Mouse (Mus musculus): ENCODE measurements around the gene Trip10. TPM values are rescaled to one million over a fixed set of nuclear protein-coding genes. Genes with fewer than 3 reads are reported as not detected.
A peak's percentile ranks its signal among the peaks of the same experiment; 100 is the strongest.

Trip10 gene
- polyA plus RNA-seq, 1 experiment from 2014 or later, result 27.2 TPM

DNA sequence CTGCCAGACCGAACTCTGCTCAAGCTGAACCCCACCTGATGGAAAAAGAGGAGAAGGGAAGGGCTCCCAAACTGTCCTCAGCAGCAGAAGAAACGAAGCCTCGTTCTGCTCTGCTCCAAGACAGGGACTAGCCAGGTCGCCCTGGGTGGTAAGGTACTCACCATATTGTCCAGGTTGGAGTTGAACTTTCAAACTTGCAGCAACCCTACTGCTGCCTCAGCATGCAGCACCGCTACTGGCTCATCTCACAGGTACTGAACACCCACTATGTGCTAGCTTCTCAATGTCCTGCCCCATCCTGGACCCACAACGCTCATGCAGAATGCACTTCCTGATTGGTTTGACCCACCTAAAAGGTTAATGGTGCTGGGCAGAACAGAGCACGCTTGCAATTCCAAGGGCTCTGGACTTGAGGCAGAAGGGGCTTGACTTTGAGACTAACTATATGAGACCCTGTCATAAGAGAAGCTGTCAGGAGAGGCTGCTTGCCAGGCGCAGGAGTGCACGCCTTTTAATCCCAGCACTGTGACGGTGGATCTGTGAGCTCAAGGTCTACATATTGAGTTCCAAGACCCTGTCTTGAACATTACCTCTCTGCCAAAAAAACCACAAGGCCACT lies 3.8 kb upstream of the Trip10 start:
- WGBS, result 92% methylated on average over 10 of the region's 10 CpGs
- H3K27ac ChIP-seq (replicated peaks; ENCODE audit: low read depth, low read length), result no peak overlapping the region
- no peak overlapping the region for H3K4me3 ChIP-seq (ENCODE audit: low read depth, low read length)
- ATAC-seq (replicated peaks; ENCODE audit: insufficient number of reproducible peaks, low FRiP score, low TSS enrichment, low read depth) (no peak), DNase-seq (ENCODE audit: low spot score) (no peak)
- no peaks in the 10 kb centered on the region for H3K9me3 ChIP-seq (replicated peaks; ENCODE audit: control insufficient read depth, low read length)
- H3K36me3 ChIP-seq (replicated peaks; ENCODE audit: control insufficient read depth, insufficient read depth, low read depth, low read length), result no peaks in the 10 kb centered on the region; the same call in none of the 2 replicates
- peaks cover 4% of the 10 kb centered on the region; the same call in 1 of the 2 replicates for H3K4me1 ChIP-seq (ENCODE audit: control insufficient read depth, insufficient read depth, low read length)
- H3K9ac ChIP-seq (replicated peaks; ENCODE audit: low read length), result no peak overlapping the region
- no peak overlapping the region for H3K4me2 ChIP-seq (ENCODE audit: low read depth, low read length)
- H3K27me3 ChIP-seq (ENCODE audit: control insufficient read depth, insufficient read depth, low read length), result no peaks in the 10 kb centered on the region

DNA sequence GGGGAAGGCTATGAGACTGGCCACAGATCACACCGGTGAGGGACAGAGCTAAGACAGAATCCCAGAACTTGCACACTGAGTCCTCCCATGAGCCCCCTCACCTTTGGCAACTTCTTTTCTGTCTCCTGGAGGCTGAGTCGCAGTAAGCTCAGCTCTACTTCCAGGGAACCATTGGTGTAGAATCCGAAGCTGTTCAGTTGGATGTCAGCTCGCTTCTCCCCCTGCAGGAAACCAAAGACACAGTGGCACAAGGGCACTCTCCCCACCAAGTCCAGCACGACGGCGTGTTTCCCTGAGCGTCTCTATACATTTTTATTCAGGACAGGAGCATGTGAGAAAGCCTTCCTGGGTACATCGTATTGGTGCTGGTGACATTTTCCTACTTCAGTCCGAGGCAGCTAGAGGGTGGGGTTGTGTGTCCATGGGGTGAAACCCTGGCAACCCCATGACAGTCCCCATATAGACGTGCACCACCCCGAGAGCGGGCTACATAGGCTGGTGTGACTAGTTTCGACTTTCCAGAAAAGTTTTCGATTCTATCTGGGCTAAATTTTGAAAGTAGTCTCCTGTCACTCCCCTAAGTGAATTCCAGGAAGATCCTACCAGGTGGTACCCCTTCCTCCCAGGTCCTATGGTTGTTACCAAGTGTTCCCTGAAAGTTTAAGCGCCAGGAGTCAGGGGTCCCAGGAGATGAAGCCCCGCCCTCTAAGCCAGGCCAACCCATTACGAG lies 2.4 kb upstream of the Trip10 start:
- Histone ChIP-seq H3K9ac (replicated peaks; ENCODE audit: low read length) (peak overlapping the region; percentile 86), H3K36me3 (replicated peaks; ENCODE audit: control insufficient read depth, insufficient read depth, low read depth, low read length) (no peaks in the 10 kb centered on the region; the same call in none of the 2 replicates), H3K27ac (replicated peaks; ENCODE audit: low read depth, low read length) (peak overlapping the region; percentile 89), H3K9me3 (replicated peaks; ENCODE audit: control insufficient read depth, low read length) (no peaks in the 10 kb centered on the region), H3K4me3 (ENCODE audit: low read depth, low read length) (peak overlapping the region; percentile 64), H3K27me3 (ENCODE audit: control insufficient read depth, insufficient read depth, low read length) (no peaks in the 10 kb centered on the region), H3K4me1 (ENCODE audit: control insufficient read depth, insufficient read depth, low read length) (peaks cover 4% of the 10 kb centered on the region), H3K4me2 (ENCODE audit: low read depth, low read length) (peak overlapping the region; percentile 67)
- DNase-seq (ENCODE audit: low spot score) (peak; percentile 85), ATAC-seq (replicated peaks; ENCODE audit: insufficient number of reproducible peaks, low FRiP score, low TSS enrichment, low read depth) (peak; percentile 0; the same call in 1 of the 2 replicates)
- WGBS, result 5% methylated on average over 18 of the region's 18 CpGs

DNA sequence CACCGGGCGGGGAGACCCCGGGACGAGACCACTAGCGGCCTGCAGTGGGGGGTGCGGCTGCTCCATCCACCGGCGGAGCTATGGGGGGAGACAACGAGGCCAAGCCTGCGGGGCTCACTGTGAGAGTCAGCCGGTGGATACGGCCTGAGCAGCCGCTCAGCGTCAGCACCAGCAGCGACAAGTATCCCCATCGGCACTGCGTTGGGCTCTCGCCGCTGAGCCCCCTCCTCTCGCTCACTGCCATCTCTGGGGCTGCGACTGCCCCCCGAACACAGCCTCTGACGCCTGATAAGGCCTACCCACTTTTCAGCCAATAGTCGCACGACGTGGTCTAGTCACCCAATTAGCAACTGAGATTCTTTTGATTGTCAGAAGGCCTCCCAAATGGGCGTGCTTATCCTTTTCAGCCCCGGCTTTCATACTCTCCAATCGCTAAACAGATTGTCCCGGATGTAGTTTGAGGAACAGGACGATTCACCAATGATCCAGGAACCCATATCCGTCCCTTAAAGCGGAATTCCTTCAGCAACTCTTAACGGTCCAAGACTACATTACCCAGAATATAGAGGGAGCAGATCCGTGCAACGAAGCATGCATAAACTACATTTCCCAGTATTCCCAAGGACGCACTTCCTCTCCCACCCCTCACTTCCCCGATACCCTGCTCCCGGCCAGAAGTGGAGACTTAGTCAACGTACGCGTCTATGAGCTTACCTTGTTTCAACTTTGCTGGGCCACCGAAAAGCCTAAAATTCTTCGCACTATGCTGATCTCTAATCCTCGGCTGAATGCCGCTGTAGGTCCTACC lies 1.7 kb upstream of the Trip10 start:
- Histone ChIP-seq H3K36me3 (replicated peaks; ENCODE audit: control insufficient read depth, insufficient read depth, low read depth, low read length) (no peaks in the 10 kb centered on the region; the same call in none of the 2 replicates), H3K27me3 (ENCODE audit: control insufficient read depth, insufficient read depth, low read length) (no peaks in the 10 kb centered on the region), H3K9ac (replicated peaks; ENCODE audit: low read length) (peak overlapping the region; percentile 86), H3K9me3 (replicated peaks; ENCODE audit: control insufficient read depth, low read length) (no peaks in the 10 kb centered on the region), H3K27ac (replicated peaks; ENCODE audit: low read depth, low read length) (peak overlapping the region; percentile 89), H3K4me1 (ENCODE audit: control insufficient read depth, insufficient read depth, low read length) (peaks cover 4% of the 10 kb centered on the region), H3K4me3 (ENCODE audit: low read depth, low read length) (peak overlapping the region; percentile 64), H3K4me2 (ENCODE audit: low read depth, low read length) (peak overlapping the region; percentile 68)
- ATAC-seq (replicated peaks; ENCODE audit: insufficient number of reproducible peaks, low FRiP score, low TSS enrichment, low read depth) (peak; percentile 95), DNase-seq (ENCODE audit: low spot score) (peak; percentile 98)
- WGBS, result under 1% methylated on average over 46 of the region's 46 CpGs

DNA sequence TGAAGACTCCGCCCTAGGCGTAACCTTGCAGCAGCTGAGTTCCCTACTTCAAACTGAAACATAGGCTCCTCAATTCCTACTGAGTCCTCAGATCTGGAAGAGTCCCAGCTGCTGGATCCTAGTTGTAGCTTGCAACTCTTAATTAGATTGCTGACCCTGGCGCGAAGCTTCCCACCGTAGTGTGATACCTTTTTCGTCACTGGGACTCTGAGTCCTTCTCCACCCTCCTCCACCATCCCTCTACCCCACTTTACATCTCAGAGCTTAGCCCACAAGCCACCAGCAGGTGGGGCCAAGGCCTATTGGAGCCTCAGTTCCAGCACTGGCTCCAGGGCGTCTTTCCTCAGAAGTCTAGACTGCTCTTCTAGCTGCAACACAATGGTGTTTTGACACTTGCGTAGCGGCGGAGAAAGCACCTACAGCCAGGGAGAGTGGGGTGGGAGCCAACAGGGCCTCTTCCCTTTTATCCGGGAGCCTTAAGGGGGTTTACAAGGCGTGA lies 1.0 kb upstream of the Trip10 start, which contains the start of gene Gpr108:
TSS of gene Gpr108 (minus strand) at position 246 of the 499 bp plus-strand sequence.
- under 1% methylated on average over 12 of the region's 12 CpGs for WGBS
- DNase-seq (ENCODE audit: low spot score) (peak; percentile 91), ATAC-seq (replicated peaks; ENCODE audit: insufficient number of reproducible peaks, low FRiP score, low TSS enrichment, low read depth) (peak; percentile 52)
- H3K9ac ChIP-seq (replicated peaks; ENCODE audit: low read length), result peak within 1 kb of the TSS; percentile 86
- H3K9me3 ChIP-seq (replicated peaks; ENCODE audit: control insufficient read depth, low read length), result no peaks in the 10 kb centered on the region
- no peaks in the 10 kb centered on the region; the same call in 1 of the 2 replicates for H3K36me3 ChIP-seq (replicated peaks; ENCODE audit: control insufficient read depth, insufficient read depth, low read depth, low read length)
- peak within 1 kb of the TSS; percentile 77 for H3K4me3 ChIP-seq (ENCODE audit: low read depth, low read length)
- peaks cover 4% of the 10 kb centered on the region for H3K4me1 ChIP-seq (ENCODE audit: control insufficient read depth, insufficient read depth, low read length)
- peak within 1 kb of the TSS; percentile 89 for H3K27ac ChIP-seq (replicated peaks; ENCODE audit: low read depth, low read length)
- no peaks in the 10 kb centered on the region for H3K27me3 ChIP-seq (ENCODE audit: control insufficient read depth, insufficient read depth, low read length)
- peak within 1 kb of the TSS; percentile 92 for H3K4me2 ChIP-seq (ENCODE audit: low read depth, low read length)

DNA sequence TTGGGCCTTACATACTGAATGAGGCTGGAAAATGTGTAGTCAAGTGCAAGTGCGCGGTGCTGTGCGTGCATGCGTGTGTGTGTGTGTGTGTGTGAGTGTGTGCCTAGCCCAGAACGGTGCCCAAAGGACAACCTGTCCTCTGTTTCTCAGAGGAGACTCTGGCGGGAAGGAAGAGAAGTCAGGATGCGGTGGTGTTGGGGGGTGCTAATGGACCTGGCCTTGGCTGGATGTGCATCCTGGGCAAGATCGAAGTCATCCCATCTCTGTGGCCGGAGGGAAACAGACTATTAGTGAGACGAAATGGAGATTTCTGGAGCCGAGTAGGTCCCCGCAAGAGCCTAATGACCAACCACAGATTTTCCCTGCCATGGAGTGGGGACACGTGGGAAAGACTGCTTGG lies 484 bp upstream of the Trip10 start:
- peaks cover 4% of the 10 kb centered on the region for H3K4me1 ChIP-seq (ENCODE audit: control insufficient read depth, insufficient read depth, low read length)
- no peaks in the 10 kb centered on the region for H3K27me3 ChIP-seq (ENCODE audit: control insufficient read depth, insufficient read depth, low read length)
- peak overlapping the region; percentile 14 for H3K9ac ChIP-seq (replicated peaks; ENCODE audit: low read length)
- WGBS, result 12% methylated on average over 13 of the region's 13 CpGs
- DNase-seq (ENCODE audit: low spot score), result no peak
- H3K36me3 ChIP-seq (replicated peaks; ENCODE audit: control insufficient read depth, insufficient read depth, low read depth, low read length), result no peaks in the 10 kb centered on the region; the same call in 1 of the 2 replicates
- peak overlapping the region; percentile 66 for H3K27ac ChIP-seq (replicated peaks; ENCODE audit: low read depth, low read length)
- no peaks in the 10 kb centered on the region for H3K9me3 ChIP-seq (replicated peaks; ENCODE audit: control insufficient read depth, low read length)
- peak overlapping the region; percentile 68 for H3K4me2 ChIP-seq (ENCODE audit: low read depth, low read length)
- no peak for ATAC-seq (replicated peaks; ENCODE audit: insufficient number of reproducible peaks, low FRiP score, low TSS enrichment, low read depth)
- peak overlapping the region; percentile 53 for H3K4me3 ChIP-seq (ENCODE audit: low read depth, low read length)

DNA sequence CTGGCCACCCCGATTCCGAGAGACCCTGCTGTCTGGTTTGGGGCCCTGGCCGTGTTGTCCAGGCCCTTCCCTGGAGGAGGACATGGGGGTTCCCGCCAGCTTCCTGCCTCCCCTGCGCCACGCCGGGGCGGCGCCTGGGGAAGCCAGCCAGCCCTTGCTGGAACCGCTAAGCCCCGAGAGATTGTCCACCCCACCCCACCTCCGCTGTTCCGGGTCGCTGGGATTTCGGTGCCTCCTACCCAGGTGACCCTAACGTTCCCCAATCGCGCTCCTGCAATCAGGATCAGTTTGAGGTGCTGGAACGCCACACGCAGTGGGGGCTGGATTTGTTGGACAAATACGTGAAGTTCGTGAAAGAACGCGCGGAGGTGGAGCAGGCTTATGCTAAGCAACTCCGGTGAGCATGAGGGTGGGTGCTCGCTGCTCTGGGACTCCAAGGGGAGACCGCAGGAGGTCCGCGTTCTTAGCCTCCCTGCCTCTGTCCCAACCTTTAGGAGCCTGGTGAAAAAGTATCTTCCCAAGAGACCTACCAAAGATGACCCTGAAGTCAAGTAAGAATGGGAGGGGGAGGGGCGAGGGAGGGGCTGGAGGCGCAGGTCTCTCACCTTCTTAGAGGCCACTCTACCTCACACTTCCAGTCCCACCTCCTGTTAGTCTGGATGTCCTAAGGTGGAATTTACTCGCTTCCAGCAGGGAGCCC lies 1.4 kb downstream of the Trip10 start:
- Histone ChIP-seq H3K36me3 (replicated peaks; ENCODE audit: control insufficient read depth, insufficient read depth, low read depth, low read length) (no peaks in the 10 kb centered on the region; the same call in 1 of the 2 replicates), H3K9ac (replicated peaks; ENCODE audit: low read length) (peak overlapping the region; percentile 74), H3K4me1 (ENCODE audit: control insufficient read depth, insufficient read depth, low read length) (peaks cover 4% of the 10 kb centered on the region), H3K9me3 (replicated peaks; ENCODE audit: control insufficient read depth, low read length) (no peaks in the 10 kb centered on the region), H3K4me3 (ENCODE audit: low read depth, low read length) (peak overlapping the region; percentile 77), H3K4me2 (ENCODE audit: low read depth, low read length) (peak overlapping the region; percentile 92), H3K27ac (replicated peaks; ENCODE audit: low read depth, low read length) (peak overlapping the region; percentile 28; the same call in 1 of the 2 replicates), H3K27me3 (ENCODE audit: control insufficient read depth, insufficient read depth, low read length) (no peaks in the 10 kb centered on the region)
- ATAC-seq (replicated peaks; ENCODE audit: insufficient number of reproducible peaks, low FRiP score, low TSS enrichment, low read depth) (no peak), DNase-seq (ENCODE audit: low spot score) (peak; percentile 40)
- 2% methylated on average over 33 of the region's 33 CpGs for WGBS

DNA sequence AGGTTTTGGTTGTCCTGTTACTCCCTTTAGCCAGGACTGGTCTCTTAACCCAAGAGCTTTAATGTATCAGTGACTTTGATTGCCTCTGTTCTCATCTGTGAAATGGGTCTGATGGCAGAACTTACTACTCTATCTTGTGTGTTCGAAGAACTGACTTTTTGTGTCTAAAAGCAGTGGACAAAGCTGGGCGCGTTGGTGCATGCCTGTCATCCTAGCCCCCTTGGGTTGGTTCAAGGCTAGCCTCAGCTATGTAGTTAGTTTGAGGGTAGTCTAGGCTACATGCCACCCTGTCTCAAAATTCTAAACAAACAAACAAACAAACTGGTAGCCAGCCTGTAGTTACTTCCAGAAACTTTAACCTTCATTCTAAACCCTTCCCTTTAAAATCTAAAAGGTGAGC lies 2.2 kb downstream of the Trip10 start:
- H3K4me3 ChIP-seq (ENCODE audit: low read depth, low read length), result no peak overlapping the region
- DNase-seq (ENCODE audit: low spot score) (no peak), ATAC-seq (replicated peaks; ENCODE audit: insufficient number of reproducible peaks, low FRiP score, low TSS enrichment, low read depth) (no peak)
- no peak overlapping the region for H3K9ac ChIP-seq (replicated peaks; ENCODE audit: low read length)
- no peaks in the 10 kb centered on the region; the same call in 1 of the 2 replicates for H3K36me3 ChIP-seq (replicated peaks; ENCODE audit: control insufficient read depth, insufficient read depth, low read depth, low read length)
- no peak overlapping the region for H3K27ac ChIP-seq (replicated peaks; ENCODE audit: low read depth, low read length)
- peaks cover 4% of the 10 kb centered on the region for H3K4me1 ChIP-seq (ENCODE audit: control insufficient read depth, insufficient read depth, low read length)
- no peaks in the 10 kb centered on the region for H3K27me3 ChIP-seq (ENCODE audit: control insufficient read depth, insufficient read depth, low read length)
- WGBS, result 87% methylated on average over 3 of the region's 3 CpGs
- H3K9me3 ChIP-seq (replicated peaks; ENCODE audit: control insufficient read depth, low read length), result no peaks in the 10 kb centered on the region
- H3K4me2 ChIP-seq (ENCODE audit: low read depth, low read length), result no peak overlapping the region

Measured in embryonic facial prominence, embryonic 11.5 days (tissue).